Mouse (Mus musculus): ENCODE measurements at regions not wholly inside any gene's neighbourhood (a gene's known extent, or its start where the extent isn't known, plus 50 kb on each side); places are given as distances from the start of the nearest gene placed in this dataset.

- in situ Hi-C loops (cut with MboI, MseI): no loop called here
Measured at GRCm38 (mm10) chr2:50567542-50567941, 270.9 kb upstream of the Mmadhc start.

DNA sequence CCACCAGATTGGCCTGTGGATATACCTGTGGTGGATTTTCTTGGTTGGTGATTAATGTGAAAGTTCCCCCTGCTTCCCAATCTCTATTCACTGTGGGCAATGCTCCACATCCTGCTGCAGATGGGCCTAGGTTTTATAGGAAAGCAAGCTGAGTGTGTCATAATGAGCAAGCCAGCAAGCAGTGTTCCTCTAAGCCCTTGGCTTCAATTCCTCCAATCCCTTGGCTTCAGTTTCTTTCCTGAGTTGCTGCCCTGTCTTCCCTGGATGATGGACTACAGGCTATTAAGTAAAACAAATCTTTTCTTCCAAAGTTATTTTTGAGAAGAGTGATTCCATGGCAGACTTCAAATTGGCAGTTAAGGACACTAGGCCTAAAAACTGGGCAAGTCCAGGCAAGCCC lies 257.4 kb upstream of the Mmadhc start:
- in situ Hi-C loops (cut with MboI, MseI): no loop called here

DNA sequence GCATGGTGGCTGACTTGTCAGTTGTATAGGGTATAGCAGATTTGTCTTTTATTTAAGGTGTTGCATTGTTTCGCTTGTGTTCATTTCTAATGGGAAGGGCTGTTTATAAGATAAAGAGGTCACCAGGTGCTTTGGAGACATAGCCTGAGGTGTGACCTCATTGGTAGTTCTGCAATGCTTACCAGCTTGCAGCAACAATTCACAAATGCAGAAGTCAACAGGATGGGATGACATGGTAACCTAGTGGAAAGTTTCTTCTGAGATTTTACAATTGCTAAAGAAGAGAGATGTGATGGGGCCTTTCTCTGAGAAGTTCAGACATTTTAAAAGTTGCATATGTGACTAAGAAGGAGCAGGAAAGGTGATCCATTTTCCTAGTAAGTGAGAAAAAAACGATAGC lies 255.8 kb upstream of the Mmadhc start:
- in situ Hi-C loops (cut with MboI, MseI): no loop called here

DNA sequence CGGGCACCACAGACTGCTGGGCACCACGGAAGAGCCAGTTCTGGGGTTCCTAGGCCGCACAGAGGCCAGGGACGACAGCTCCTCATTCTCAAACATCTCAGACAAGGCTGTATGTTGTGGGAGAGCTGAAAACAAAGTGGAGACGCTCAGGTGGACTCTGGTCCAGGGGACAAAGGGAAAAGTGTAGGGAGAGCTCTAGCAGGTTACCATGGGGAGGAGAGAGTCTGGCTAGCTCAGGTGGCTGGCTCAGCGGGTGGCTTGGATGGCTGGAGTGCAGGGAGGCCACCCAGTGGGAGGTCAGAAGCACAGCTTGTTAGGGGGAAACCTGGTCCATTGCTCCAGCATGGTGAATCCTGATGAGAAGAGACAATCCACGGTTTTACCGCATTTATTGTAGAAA lies 253.3 kb upstream of the Mmadhc start:
- in situ Hi-C loops (cut with MboI, MseI): no loop called here

DNA sequence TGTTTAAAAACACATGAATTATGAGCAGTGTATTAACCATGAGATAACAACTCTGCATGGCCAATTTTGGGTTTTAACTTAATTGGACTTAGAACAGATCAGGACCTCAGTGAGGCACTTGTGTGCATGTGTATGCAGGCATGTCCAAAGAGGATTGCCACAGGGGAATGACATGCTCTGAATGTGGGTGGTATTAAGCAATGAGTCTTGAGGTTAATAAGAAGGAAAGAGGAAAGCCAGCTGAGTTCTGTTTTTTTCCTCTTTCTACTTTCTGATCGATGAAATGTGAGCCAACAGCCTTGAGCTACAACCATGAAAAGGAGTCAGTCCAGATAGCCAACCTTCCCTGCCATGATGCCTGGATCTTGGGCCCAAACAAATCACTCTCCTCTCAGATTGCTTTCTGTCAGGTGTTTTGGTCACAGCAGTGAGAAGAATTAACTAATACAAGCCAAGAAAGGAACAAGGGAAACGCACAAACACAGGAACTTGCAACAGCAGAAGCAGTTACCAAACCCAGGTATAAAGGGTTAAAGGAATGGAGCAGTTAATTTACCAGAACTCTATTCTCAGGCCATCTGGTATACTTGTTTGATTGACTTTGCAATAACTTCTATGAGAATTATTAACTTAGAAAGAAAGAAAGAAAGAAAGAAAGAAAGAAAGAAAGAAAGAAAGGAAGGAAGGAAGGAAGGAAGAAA lies 243.3 kb upstream of the Mmadhc start:
- in situ Hi-C loops (cut with MboI, MseI): no loop called here

DNA sequence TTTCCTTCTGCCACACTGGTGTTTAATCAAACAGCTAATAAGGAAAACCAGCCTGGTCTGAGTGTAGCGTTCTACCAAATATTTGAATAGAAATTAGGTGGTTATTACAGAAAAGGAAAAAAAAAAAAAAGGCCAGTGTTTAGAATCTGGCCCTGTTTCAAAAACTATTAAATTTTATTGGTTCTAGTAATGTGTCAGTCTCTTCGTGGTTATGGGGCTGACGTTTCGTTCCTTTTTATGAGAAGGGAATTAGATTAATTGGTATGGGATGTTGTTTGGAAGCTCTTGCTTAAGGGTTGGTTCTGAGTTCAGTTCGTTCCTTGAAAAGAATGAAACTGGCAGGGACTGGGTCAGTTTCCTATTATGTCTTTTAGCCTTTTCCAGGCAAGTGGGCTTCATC lies 241.5 kb upstream of the Mmadhc start:
- in situ Hi-C loops (cut with MboI, MseI): no loop called here

DNA sequence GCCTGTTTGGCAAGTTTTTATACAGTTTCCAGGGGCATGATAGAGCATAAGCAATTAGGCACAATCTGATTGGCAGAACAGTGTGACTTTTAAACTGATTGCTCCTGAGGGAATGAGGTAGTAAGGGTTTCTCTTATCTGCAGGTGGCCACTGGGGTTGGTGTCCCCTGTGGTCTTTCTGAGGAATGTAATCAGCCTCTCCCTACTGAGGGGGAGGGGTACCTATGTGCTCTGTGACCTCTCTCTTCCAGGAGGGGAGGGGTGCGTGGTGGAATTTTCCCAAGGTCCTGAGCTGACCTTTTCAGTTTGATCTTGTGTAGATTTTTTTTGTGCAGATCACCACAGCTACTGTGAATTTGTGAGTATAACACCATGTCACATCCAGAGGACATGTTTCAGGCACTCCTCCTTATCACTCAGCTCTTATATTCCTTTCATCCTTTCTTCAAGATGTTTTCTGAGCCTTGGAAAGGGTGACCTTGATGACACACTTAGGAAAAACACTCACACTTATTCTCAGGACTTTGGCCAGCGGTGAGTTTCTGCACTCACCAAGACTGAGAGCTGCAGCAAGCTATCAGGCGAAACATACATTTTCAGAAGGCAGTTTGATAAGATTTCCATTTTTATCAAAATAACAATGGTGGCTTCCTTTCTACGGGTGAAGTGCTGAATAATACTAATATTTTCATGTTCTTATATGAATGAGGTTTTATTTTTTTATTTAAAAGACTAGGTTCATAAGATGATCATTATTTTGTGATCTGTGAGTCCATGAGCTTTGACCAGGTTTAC lies 238.7 kb upstream of the Mmadhc start:
- in situ Hi-C loops (cut with MboI, MseI): no loop called here

DNA sequence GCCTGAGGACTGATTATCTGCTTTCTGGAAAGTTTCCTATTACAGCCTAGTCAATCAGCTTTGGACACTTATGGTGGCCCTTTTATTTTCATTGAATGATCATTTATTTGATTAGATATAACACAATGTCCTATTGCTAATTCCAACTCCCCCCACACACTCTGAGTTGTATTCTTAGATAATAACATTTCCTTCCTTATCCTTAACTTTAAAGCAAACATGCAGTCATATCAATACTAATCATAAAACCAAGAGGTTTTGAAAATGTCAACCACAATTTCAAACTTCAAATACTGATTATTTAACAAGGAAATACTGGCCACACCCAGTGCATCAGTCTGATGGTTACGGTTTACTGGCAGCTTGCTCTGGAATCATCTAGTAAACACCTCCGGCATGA lies 237.1 kb upstream of the Mmadhc start:
- in situ Hi-C loops (cut with MboI, MseI): no loop called here

DNA sequence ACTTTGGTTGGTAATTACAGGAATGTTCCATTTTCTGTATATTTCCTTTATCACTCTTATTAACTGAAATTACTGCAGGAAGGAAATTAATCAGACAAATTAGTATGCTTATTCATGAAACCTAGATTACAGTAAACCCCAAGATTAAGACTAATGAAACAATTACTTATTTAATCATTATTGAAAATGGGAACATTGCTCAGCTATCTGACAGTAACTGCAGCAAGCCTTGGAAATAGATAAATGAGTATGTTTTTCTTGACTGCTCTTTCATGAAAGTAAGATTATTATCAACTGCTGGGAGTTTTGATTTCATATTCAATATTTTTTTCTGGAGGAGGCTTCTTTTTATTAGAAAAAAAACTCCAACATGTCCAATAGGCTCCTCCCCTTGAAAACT lies 230.8 kb upstream of the Mmadhc start:
- in situ Hi-C loops (cut with MboI, MseI): no loop called here

DNA sequence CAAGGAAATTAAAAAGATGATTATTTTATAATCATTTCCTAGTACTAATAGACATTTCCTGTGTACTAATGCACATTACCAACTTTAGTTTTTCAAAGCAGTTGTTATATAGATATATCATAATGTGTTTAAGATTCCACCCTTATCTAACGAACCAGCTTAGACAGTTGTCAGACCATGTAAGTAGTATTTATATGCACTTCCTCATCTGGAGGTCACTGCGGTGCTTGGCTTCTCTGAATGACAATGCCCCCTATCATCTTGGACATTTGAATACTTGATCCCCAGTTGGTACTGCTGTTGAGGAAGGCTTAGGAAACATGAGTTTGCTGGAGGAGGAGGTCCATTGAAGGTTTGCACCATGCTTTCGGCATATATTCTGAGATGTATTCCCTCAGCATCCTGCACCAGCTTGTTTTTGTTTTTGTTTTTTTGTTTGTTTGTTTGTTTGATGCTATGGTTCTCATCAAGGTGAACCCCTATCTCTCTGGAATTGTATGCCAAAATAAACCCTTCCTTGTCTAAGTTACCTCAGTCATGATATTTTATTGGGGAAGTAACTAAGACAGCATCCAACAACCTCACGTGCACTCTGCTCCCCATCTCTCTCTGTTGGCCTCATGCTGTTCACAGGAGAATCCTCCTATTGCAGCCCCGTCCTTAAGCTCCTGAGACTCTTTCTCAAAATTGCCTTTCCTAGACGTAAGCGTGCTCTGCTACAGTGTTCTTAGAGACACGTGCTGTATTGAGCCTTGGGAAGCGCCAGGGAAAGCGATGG lies 228.4 kb upstream of the Mmadhc start:
- in situ Hi-C loops (cut with MboI, MseI): no loop called here

- in situ Hi-C loops (cut with MboI, MseI): no loop called here
Measured at GRCm38 (mm10) chr2:50520169-50520568, 223.6 kb upstream of the Mmadhc start.

GRCm38 (mm10) chr2:50519129-50519504 lies 222.5 kb upstream of the Mmadhc start:
- in situ Hi-C loops (cut with MboI, MseI): no loop called here

DNA sequence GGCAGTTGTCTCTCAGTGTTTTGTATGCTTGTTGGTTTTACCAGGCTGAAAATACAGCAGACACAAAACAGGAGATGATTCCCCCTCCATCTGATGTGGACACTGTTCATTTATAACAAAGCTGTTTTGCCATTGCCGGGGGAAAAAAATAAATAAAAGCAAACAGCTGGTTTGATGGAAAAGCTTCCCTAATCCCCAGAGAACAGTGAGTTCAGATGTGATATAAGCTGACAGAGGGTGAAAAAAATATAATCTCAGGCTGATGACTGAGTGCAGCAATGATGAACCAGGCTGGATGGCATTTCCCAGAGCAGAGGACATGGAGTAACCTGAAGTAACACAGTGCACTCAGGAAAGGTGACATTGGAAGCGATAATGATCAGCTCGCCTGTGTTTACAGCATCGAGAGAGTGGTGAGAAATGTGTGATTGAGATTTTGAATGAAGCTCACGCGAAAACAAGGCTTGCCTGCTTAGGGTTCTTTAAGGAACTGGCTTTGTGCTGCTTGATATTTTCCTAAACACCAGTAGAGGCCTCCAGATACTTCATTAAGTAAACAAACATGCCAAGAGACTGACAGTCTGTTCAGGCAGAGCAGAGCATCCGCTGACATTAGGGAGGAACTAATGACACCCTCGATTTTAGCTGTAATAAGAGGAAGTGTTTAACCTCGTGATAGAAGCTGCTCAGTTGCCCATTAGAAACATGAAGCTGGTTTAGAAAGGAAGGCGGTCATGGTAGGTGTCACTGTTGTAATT lies 221.9 kb upstream of the Mmadhc start:
- in situ Hi-C loops (cut with MboI, MseI): no loop called here

DNA sequence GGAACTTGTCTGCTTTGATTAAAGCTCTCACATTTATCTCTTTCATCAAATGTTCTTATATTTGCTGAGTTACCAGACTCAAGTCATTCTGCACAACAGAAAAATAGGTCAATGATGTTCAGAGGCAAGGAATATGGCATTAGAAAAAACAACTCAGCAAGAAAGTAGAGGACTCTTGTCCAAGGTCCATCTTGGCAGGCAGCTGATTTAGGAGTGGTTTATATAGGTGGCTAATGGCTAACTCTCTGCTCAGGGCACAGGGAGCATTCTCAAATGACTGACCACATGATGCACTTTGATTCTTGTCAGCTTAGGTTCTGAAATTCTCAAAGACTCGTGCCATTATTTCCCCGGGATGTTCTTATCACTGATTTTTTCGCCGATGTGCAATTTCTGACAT lies 216.7 kb upstream of the Mmadhc start:
- in situ Hi-C loops (cut with MboI, MseI): no loop called here

DNA sequence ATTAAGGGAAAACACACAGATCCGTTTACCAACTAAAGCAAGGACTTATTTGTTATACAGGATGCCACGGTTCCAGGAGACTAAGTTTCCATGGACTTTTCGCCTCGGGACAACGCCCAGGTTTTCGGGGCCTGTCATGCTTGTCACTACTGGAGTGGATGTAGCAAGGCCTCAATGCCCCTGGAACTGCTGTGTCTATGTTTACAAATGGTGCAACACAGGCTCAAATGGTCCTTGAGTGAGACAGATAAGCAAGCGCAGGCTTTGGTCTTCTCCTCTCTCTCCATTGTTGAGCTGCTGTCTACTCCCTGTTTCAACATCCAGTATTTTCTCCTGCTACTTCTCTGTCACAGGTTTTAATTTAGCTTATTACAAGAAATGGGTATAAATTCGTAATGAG lies 202.1 kb upstream of the Mmadhc start:
- in situ Hi-C loops (cut with MboI, MseI): no loop called here

GRCm38 (mm10) chr2:50496057-50496433 lies 199.4 kb upstream of the Mmadhc start:
- in situ Hi-C loops (cut with MboI, MseI): no loop called here

- in situ Hi-C loops (cut with MboI, MseI): no loop called here
Measured at GRCm38 (mm10) chr2:50495141-50496056, 198.8 kb upstream of the Mmadhc start.

DNA sequence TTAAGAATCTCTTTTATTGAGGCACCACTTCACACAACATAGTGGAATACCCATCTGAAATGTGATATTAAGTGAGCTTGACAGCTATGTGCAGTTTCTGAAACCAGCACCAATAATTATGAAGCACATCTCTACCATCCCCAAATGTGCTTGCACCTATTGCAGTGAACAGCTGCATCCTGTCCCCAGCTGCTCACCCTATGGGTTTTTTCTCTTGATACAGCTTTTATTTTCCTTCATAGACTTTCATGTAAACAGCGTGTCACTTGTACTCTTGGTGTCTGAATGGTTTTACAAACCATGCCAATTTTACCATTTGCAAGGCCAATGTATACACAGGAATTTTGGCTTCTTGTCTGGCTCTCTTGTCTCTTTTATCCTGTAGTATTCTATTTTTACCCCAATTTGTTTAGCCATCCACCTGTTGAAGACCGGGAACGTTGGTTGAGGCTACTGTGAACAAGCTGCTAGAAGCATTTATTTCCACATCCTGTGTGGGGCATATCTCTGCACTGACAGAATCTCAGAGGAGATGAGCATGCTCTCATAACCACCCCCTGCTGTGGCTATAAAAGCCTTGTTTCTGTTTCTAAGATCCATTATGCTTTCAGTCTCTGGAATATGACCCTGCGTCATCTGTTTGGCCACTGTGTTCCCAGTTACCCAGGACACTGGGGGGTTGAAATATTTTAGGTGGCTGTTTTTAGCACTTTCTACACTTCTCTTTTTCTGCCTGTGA lies 197.2 kb upstream of the Mmadhc start:
- in situ Hi-C loops (cut with MboI, MseI): no loop called here

GRCm38 (mm10) chr2:50463799-50464198 lies 167.2 kb upstream of the Mmadhc start:
- in situ Hi-C loops (cut with MboI, MseI): no loop called here

GRCm38 (mm10) chr2:50462378-50462777 lies 165.8 kb upstream of the Mmadhc start:
- in situ Hi-C loops (cut with MboI, MseI): no loop called here
